Mouse (Mus musculus) E14TG2a.4 (cell line): Measurements from ENCODE around the gene Olfr399.

Experiments used
- CTCF ChIP-seq: conservative IDR thresholded peaks from 2 replicates; pipeline ENCODE4 v1.5.1; 2014; ENCODE audit warnings: low read length
- NANOG ChIP-seq: IDR thresholded peaks from 2 replicates; pipeline ENCODE4 v1.6.1; 2014; ENCODE audit warnings: borderline replicate concordance, low read length, mixed read lengths
- POU5F1 ChIP-seq: IDR thresholded peaks from 2 replicates; pipeline ENCODE4 v1.6.1; 2014; ENCODE audit warnings: low read length, borderline replicate concordance

DNA sequence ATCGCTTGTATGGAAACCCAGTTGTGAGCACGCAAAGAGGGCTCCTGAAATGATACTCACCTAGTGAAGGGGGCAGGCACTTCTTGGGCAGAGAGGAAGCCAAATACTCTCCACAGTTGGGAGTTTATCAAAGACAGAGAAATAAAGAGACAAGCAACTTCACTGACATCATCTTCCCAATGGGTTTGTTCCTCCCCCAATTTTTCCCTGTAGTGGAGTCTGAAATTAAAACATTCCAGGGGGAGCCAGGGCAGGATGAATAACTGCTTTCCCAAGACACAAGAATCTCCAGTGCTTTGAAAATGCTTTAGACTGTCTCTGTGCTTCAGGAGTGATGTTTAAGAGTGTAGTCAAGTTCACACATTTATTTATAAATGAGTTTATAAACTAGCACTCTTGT is at the start of gene Olfr399, which contains the start of gene Olfr139:
- TF ChIP-seq CTCF (no peak), NANOG (no peak), POU5F1 (no peak)
